Mouse (Mus musculus) hindbrain, embryonic 16.5 days (tissue): Measurements from ENCODE around the gene Arhgap42. TPM values are rescaled to one million over a fixed set of nuclear protein-coding genes. Genes with fewer than 3 reads are reported as not detected.
A peak's percentile ranks its signal among the peaks of the same experiment; 100 is the strongest.

ENCODE experiments used
- ATAC-seq: fragments of 200-750 bp; cut with Nextera tagmentation; 2 replicates; pipeline ENCODE4 v1.8.0; 2017; ENCODE audit warnings: moderate TSS enrichment, moderate library complexity
- H3K27ac ChIP-seq: fragments of 300-500 bp; sonication (generic); 2 replicates; pipeline ENCODE4 v1.5.1; 2014; ENCODE audit warnings: low read depth, mild to moderate bottlenecking, control low read depth, low read length, moderate library complexity
- H3K27me3 ChIP-seq: fragments of 300-500 bp; sonication (generic); replicated peaks from 2 replicates; pipeline ENCODE4 v1.6.1; 2014; ENCODE audit warnings: low read length; ENCODE audit not compliant: control insufficient read depth, insufficient read depth
- H3K36me3 ChIP-seq: fragments of 300-500 bp; sonication (generic); 2 replicates; pipeline ENCODE4 v1.6.1; 2014; ENCODE audit warnings: mild to moderate bottlenecking, low read length, moderate library complexity, mixed read lengths; ENCODE audit not compliant: control insufficient read depth, insufficient read depth
- H3K4me1 ChIP-seq: fragments of 300-500 bp; sonication (generic); 2 replicates; pipeline ENCODE4 v1.6.1; 2014; ENCODE audit warnings: low read depth, low read length; ENCODE audit not compliant: control insufficient read depth, insufficient read depth
- H3K4me2 ChIP-seq: fragments of 300-500 bp; sonication (generic); 2 replicates; pipeline ENCODE4 v1.6.1; 2014; ENCODE audit warnings: mild to moderate bottlenecking, low read length, control low read depth, moderate library complexity
- H3K4me3 ChIP-seq: fragments of 300-500 bp; sonication (generic); 2 replicates; pipeline ENCODE4 v1.5.1; 2014; ENCODE audit warnings: mild to moderate bottlenecking, low read length, control low read depth, moderate library complexity
- H3K9ac ChIP-seq: fragments of 300-500 bp; sonication (generic); 2 replicates; pipeline ENCODE4 v1.6.1; 2014; ENCODE audit warnings: low read depth, mild to moderate bottlenecking, control low read depth, low read length, moderate library complexity
- H3K9me3 ChIP-seq: fragments of 300-500 bp; sonication (generic); 2 replicates; pipeline ENCODE4 v1.6.1; 2014; ENCODE audit warnings: mild to moderate bottlenecking, low read length, moderate library complexity; ENCODE audit not compliant: control insufficient read depth
- WGBS: fragments of 180-500 bp; shearing (Covaris S2); extraction: QIAGEN DNeasy Blood & Tissue Kit; methylation state at CpG from one replicate; pipeline ENCODE4 v1.1.7; 2014; 5-methylcytosine and 5-hydroxymethylcytosine counted together
- polyA plus RNA-seq: library from polyadenylated mRNA; unstranded; fragments of >200 nt; fragmentation: Nextera tagmentation; extraction: Ambion mirVana; gene quantifications from 2 replicates; pipeline ENCODE4 v1.2.1, GENCODE M21; 2015

Arhgap42 gene
- polyA plus RNA-seq, 1 experiment from 2014 or later = 17.1 TPM

DNA sequence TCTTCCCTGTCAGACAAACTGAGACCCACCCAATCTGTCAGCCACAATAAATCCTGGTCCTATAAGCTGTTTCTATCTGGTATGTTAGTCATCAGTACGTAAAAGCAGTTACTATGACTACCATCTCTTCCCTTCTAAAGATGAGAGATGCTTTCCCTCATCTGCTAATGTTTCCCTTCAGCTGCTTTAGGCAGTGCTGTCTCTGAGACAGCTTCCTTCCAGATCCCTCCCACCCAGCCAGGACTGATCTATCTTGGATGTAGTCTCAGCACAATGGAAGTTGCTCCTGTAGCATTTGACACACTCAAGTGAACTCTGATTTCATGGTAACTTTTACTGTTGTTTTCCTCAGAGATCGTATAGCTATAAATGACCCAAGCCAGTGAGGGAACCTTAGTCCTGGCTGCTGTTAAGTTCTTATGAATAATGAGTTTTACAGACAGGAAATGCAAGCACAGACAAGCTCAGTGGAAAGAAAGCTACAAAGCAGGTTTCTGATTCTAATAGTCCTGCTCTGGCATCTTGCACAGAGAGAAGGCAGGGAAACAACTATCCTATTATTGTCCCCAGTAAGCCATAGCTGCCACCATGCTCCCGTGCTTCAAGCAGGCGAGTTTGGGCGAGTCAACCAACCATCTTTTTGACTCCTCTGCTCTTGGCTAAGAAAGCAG lies 67.6 kb downstream of the Arhgap42 start:
- Histone ChIP-seq H3K4me2 (no peak overlapping the region), H3K9ac (no peak overlapping the region), H3K9me3 (no peaks in the 10 kb centered on the region), H3K4me3 (no peak overlapping the region), H3K27me3 (no peaks in the 10 kb centered on the region), H3K27ac (no peak overlapping the region), H3K36me3 (no peaks in the 10 kb centered on the region), H3K4me1 (no peaks in the 10 kb centered on the region; the same call in 1 of the 2 replicates)
- WGBS = 72% methylated on average over 5 of the region's 5 CpGs
- ATAC-seq = 0 out of 2 replicates have a peak, but pooled peaks have one; percentile 50

DNA sequence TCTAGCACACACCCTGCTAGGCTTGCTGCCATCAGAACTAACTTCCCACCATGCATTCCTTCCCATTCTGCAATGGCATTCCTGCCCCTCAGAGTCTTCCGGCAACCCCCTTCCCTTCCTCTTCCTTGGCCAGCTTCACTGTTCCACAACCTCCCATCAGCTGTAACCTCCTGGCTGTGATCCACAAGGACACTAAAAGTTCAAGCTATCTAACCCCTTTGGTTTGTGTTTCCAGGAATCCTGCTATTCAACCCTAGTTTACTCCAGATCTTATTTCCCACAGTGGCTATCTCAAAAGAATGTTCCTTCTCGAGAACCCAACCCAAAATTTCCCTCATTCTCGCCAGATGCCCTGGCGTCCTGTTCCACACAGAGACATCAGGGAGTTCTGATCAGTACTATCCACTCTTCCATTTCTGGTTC lies 73.2 kb downstream of the Arhgap42 start:
- no peak overlapping the region for H3K27ac ChIP-seq
- no peaks in the 10 kb centered on the region for H3K4me1 ChIP-seq
- H3K9ac ChIP-seq = no peak overlapping the region
- WGBS = 80% methylated on average over 4 of the region's 4 CpGs
- no peak overlapping the region for H3K4me2 ChIP-seq
- no peaks in the 10 kb centered on the region for H3K27me3 ChIP-seq
- ATAC-seq = no peak
- H3K36me3 ChIP-seq = no peaks in the 10 kb centered on the region
- no peaks in the 10 kb centered on the region for H3K9me3 ChIP-seq
- no peak overlapping the region for H3K4me3 ChIP-seq

- H3K9me3 ChIP-seq = no peaks in the 10 kb centered on the region
- no peaks in the 10 kb centered on the region for H3K36me3 ChIP-seq
- no peak overlapping the region for H3K27ac ChIP-seq
- WGBS = 41% methylated on average over 3 of the region's 3 CpGs
- H3K4me3 ChIP-seq = no peak overlapping the region
- no peak overlapping the region for H3K9ac ChIP-seq
- ATAC-seq = no peak
- H3K4me1 ChIP-seq = no peaks in the 10 kb centered on the region
- no peaks in the 10 kb centered on the region for H3K27me3 ChIP-seq
- no peak overlapping the region for H3K4me2 ChIP-seq
These were observed 78.2 kb downstream of the Arhgap42 start for GRCm38 (mm10) chr9:9160736-9161135.

GRCm38 (mm10) chr9:9158241-9158640 lies 80.7 kb downstream of the Arhgap42 start:
- ATAC-seq = no peak
- Histone ChIP-seq H3K36me3 (no peaks in the 10 kb centered on the region), H3K4me2 (no peak overlapping the region), H3K4me3 (no peak overlapping the region), H3K9ac (no peak overlapping the region), H3K4me1 (no peaks in the 10 kb centered on the region), H3K27me3 (no peaks in the 10 kb centered on the region), H3K9me3 (no peaks in the 10 kb centered on the region), H3K27ac (no peak overlapping the region)
- 91% methylated on average over 3 of the region's 3 CpGs for WGBS

DNA sequence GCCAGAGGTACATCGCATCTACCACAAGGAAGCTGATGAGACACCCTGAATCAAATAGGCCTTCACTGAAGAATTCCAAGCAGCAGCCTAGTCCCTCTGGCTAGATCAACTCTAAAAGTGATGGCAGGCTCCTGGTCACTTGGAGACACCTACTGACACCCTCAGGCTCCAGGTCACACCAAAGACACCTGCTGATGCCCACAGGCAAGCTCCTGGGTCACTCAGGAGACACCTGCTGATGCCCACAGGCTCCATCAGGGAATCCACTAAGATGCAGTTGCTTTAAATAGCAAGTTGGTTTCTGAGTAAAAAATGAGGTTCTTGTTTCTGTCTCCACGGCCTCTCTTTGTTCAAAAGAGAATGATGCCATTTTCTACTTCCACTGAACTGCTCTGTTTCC lies 81.5 kb downstream of the Arhgap42 start:
- H3K27ac ChIP-seq = no peak overlapping the region
- H3K4me2 ChIP-seq = no peak overlapping the region
- no peak overlapping the region for H3K4me3 ChIP-seq
- H3K36me3 ChIP-seq = no peaks in the 10 kb centered on the region
- H3K9me3 ChIP-seq = no peaks in the 10 kb centered on the region
- H3K9ac ChIP-seq = no peak overlapping the region
- H3K27me3 ChIP-seq = no peaks in the 10 kb centered on the region
- H3K4me1 ChIP-seq = no peaks in the 10 kb centered on the region
- no peak for ATAC-seq
- 69% methylated on average over 2 of the region's 2 CpGs for WGBS

DNA sequence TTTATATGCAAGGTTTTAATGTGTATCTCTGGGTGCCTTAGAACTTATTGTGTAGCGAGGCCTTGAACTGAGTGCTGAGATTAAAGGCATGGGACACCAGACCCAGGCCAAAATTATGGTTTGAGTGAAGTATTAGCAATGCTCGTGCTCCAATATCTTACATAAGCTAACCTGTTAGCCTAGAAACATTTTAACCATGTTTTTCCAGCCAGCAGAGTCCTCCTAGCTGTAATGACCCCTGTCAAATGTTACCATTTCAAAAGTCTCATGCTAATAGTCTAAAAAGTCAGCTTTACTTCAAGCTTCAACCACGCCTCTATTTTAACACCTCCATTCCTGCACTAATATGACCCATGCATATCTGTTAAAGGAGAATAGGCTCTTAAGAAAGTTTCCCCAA lies 84.3 kb downstream of the Arhgap42 start:
- H3K4me3 ChIP-seq = no peak overlapping the region
- no peak overlapping the region for H3K27ac ChIP-seq
- no peak for ATAC-seq
- H3K9ac ChIP-seq = no peak overlapping the region
- no peaks in the 10 kb centered on the region for H3K4me1 ChIP-seq
- no peaks in the 10 kb centered on the region for H3K36me3 ChIP-seq
- no peak overlapping the region for H3K4me2 ChIP-seq
- no peaks in the 10 kb centered on the region for H3K27me3 ChIP-seq
- 91% methylated on average over 3 of the region's 3 CpGs for WGBS
- no peaks in the 10 kb centered on the region for H3K9me3 ChIP-seq

DNA sequence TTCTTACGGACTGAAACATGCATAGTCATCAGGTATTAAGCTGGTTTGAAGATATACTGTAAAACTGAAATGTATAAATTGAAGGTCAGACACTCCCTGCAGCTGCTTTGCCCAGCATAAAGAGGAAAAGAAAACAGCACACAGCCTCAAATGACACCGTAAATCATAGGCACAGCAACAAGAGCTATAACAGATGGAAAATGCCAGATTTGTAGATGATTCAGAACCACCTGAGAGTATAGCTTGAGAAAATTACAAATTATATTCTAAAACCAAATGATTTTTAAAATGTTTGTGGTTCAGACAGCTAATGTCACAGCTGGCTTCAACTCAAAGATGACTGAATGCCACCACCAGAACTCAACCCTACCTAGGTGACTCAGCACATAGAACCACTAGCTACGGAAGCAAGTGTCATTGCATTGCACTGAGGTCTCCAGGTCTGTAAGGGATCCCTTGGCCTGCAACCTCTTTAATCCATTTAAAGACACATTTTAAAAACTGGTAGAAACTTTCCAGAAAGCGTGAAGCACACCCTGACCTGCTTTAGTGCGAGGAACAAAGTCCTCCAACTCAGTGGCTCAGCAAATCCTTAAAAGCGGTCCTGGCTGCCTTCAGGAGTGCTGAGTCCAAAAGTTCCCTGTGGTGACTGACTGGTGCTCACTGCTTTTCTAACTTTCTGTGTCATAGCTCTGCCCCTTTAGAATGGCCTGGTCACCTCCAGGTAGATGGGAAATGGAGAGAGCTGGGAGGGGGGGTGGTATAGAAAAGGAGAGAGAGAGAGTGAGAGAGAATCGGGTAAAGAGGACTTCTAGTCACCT lies 94.4 kb downstream of the Arhgap42 start:
- Histone ChIP-seq H3K9me3 (no peaks in the 10 kb centered on the region), H3K27me3 (no peaks in the 10 kb centered on the region), H3K4me2 (no peak overlapping the region), H3K36me3 (no peaks in the 10 kb centered on the region), H3K4me1 (no peaks in the 10 kb centered on the region), H3K27ac (no peak overlapping the region), H3K9ac (no peak overlapping the region), H3K4me3 (no peak overlapping the region)
- no peak for ATAC-seq
- WGBS = 93% methylated on average over 7 of the region's 7 CpGs

GRCm38 (mm10) chr9:9143102-9143501 lies 95.8 kb downstream of the Arhgap42 start:
- Histone ChIP-seq H3K9ac (no peak overlapping the region), H3K4me1 (no peaks in the 10 kb centered on the region), H3K4me3 (no peak overlapping the region), H3K27me3 (no peaks in the 10 kb centered on the region), H3K9me3 (no peaks in the 10 kb centered on the region), H3K4me2 (no peak overlapping the region), H3K36me3 (no peaks in the 10 kb centered on the region), H3K27ac (no peak overlapping the region)
- ATAC-seq = no peak
- WGBS = 56% methylated on average over 5 of the region's 5 CpGs

DNA sequence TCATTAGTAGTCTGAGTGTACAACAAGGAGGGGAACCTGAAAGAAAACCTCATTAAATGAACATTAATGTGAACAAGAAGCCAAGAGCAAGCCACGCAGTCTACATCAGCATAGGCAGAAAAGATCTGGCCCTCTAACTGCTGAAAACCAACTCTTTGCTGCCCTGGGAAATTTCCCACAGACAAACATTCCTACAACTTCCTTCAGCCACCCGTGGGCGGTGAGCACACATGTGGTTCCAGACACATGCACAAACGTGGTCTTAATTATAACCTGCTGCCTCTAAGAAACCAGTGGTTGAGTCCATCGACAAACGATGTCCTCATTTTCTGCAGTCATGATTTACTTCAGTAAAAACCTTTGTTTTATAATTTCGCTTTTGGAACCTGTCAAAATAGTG lies 96.3 kb downstream of the Arhgap42 start:
- Histone ChIP-seq H3K27me3 (no peaks in the 10 kb centered on the region), H3K9me3 (no peaks in the 10 kb centered on the region), H3K4me3 (no peak overlapping the region), H3K9ac (no peak overlapping the region), H3K36me3 (no peaks in the 10 kb centered on the region), H3K4me2 (no peak overlapping the region), H3K27ac (no peak overlapping the region), H3K4me1 (no peaks in the 10 kb centered on the region)
- no peak for ATAC-seq
- WGBS = 62% methylated on average over 7 of the region's 7 CpGs
